Mouse (Mus musculus) spleen, postnatal 36 days (tissue): ENCODE data around the gene Cacng2.

ENCODE experiments used
- DNase-seq, 2 experiments: peaks; one replicate each; pipeline ENCODE4 v3.0.0; 2022; ENCODE audit warnings: low spot score in 2 of 2, mixed read lengths in 1 of 2

Cacng2 gene

GRCm38 (mm10) chr15:77952921-77953320 lies 166.9 kb downstream of the Cacng2 start:
- no peak for DNase-seq

- DNase-seq: no peak
Observed at GRCm38 (mm10) chr15:77949061-77949460, 170.8 kb downstream of the Cacng2 start.

- peak; percentile 46 to 65 for DNase-seq
Observed at GRCm38 (mm10) chr15:77945711-77946110, 174.1 kb downstream of the Cacng2 start.
